Mouse (Mus musculus) adrenal gland, postnatal 0 days (tissue): ENCODE measurements around the gene Cep152. TPM values are rescaled to one million over a fixed set of nuclear protein-coding genes. Genes with fewer than 3 reads are reported as not detected.

ENCODE experiments used
- polyA plus RNA-seq: library from polyadenylated mRNA; unstranded; fragments of >200 nt; fragmentation: Nextera tagmentation; extraction: Ambion mirVana; gene quantifications from 2 replicates; pipeline ENCODE4 v1.2.1, GENCODE M21; 2015

Cep152 gene
- polyA plus RNA-seq = 1.4 and 1.6 TPM in 2 replicates

DNA sequence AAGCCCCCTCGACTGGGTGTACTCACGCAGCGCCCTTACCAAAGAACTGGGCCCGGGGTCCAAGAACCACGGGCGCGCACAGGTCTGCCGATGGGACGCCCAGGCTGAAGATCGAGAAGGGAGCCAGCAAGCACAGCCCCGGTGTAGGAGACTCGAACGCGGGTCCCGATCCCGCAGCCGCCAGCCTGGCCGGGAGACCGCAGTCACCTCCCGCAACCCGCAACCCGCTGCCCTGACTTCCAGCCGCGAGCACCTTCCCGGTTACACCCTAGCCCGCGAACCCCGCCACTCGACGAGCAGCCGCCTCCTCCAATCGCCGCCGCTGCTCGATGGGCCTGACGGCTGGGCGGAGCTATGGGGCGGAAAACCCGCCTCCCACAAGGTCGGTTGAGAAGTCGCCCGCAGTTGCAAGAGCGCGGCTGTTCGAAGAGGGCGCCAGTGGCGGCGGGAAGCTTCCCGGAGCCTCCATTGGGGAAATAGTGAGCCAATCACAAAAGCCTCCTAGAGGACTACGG is at the start of gene Cep152:
Gene Cep152 (minus strand): TSS at position 277 of the 515 bp plus-strand sequence.

GRCm38 (mm10) chr2:125672957-125673631 is 48.2 kb upstream of the Cep152 start, which contains the start of gene Eid1:
Gene Eid1 (plus strand): TSS chr2:125673095.

Other genes starting within 250 kb of the Cep152 start
- 0.11 and 0.50 TPM in 2 replicates for gene Gm9913, start 120.0 kb downstream of the Cep152 start, polyA plus RNA-seq
- gene Fbn1, start 117.1 kb downstream of the Cep152 start, polyA plus RNA-seq = 17.9 and 21.3 TPM in 2 replicates
- gene Eid1, start 48.0 kb upstream of the Cep152 start, polyA plus RNA-seq = 193 and 236 TPM in 2 replicates
- gene Shc4, start 99.0 kb upstream of the Cep152 start, polyA plus RNA-seq = 1.7 and 2.8 TPM in 2 replicates
- gene Secisbp2l, start 157.8 kb upstream of the Cep152 start, polyA plus RNA-seq = 13.4 and 15.5 TPM in 2 replicates
- gene Galk2, start 234.0 kb upstream of the Cep152 start, polyA plus RNA-seq = 35.6 and 59.7 TPM in 2 replicates
- gene Cops2, start 234.0 kb upstream of the Cep152 start, polyA plus RNA-seq = 101 and 129 TPM in 2 replicates